Mouse (Mus musculus) activated CD4-positive, CD25-positive, alpha-beta regulatory T cell, adult 9 weeks (primary cell): ENCODE data around the gene Nat8f7. TPM values are rescaled to one million over a fixed set of nuclear protein-coding genes. Genes with fewer than 3 reads are reported as not detected.

ENCODE experiments used
- polyA plus RNA-seq: library from polyadenylated mRNA; unstranded; fragments of 100-300 nt; shearing (Covaris generic); gene quantifications from one replicate; pipeline ENCODE4 v1.2.1, GENCODE M21; 2017

Gene Nat8f7
- not detected for polyA plus RNA-seq

DNA sequence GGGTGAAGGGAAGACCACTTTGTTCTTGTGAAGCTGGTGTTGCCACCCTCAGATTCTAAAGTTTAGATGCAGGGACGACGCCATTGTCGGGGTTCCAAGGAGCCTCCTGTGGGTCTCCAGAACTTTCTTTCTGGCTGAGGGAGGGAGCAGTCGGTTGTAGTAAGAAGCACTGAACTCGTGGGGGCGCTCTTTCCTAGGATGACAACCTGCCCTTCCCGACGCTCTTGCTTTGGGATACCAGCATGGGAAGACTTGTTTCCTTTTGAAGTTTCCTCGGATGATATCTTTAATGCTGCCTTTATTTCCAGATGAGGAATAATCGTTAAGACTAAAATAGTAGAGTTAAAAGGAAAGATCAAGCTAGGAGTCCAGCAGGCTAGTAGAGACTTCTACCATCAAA is at the start of gene Nat8f7:
Gene Nat8f7, minus strand, starts transcription at position 101 of the 400 bp plus-strand sequence.

Other genes with a start within 250 kb of the Nat8f7 start
- gene Fbxo41, start 210.2 kb downstream of the Nat8f7 start, polyA plus RNA-seq: 0.13 TPM
- not detected for gene Egr4, start 199.6 kb downstream of the Nat8f7 start, polyA plus RNA-seq
- 2.3 TPM for gene Alms1, start 125.7 kb downstream of the Nat8f7 start, polyA plus RNA-seq
- not detected for gene Nat8f3, start 52.5 kb upstream of the Nat8f7 start, polyA plus RNA-seq
- gene Nat8f6, start 107.7 kb upstream of the Nat8f7 start, polyA plus RNA-seq: not detected
- not detected for gene Nat8f5, start 107.8 kb upstream of the Nat8f7 start, polyA plus RNA-seq
- not detected for gene Nat8, start 118.9 kb upstream of the Nat8f7 start, polyA plus RNA-seq
- gene Nat8f2, start 156.0 kb upstream of the Nat8f7 start, polyA plus RNA-seq: not detected
- gene Nat8f4, start 191.7 kb upstream of the Nat8f7 start, polyA plus RNA-seq: 7.3 TPM
- gene Tprkb, start 198.7 kb upstream of the Nat8f7 start, polyA plus RNA-seq: 51.9 TPM
- gene Nat8f1, start 202.5 kb upstream of the Nat8f7 start, polyA plus RNA-seq: 11.3 TPM
- 249 TPM for gene Dusp11, start 248.5 kb upstream of the Nat8f7 start, polyA plus RNA-seq